Mouse (Mus musculus) bone marrow, adult 2 months (tissue): ENCODE data around the gene Cxcr5. TPM values are rescaled to one million over a fixed set of nuclear protein-coding genes. Genes with fewer than 3 reads are reported as not detected.
A peak's percentile ranks its signal among the peaks of the same experiment; 100 is the strongest.

ENCODE experiments used
- H3K27ac ChIP-seq: fragments of 200-500 bp; 2 replicates; pipeline ENCODE4 v1.5.1; 2012; ENCODE audit warnings: low read depth, mild to moderate bottlenecking, control low read depth, inconsistent platforms, low read length; ENCODE audit not compliant: control insufficient read depth, poor library complexity, insufficient read depth
- H3K4me1 ChIP-seq: fragments of 200-500 bp; 2 replicates; pipeline ENCODE4 v1.6.1; 2011; ENCODE audit warnings: low read length; ENCODE audit not compliant: control insufficient read depth, insufficient read depth
- H3K4me3 ChIP-seq: fragments of 200-500 bp; replicated peaks from 2 replicates; pipeline ENCODE3; 2011; ENCODE audit warnings: mild to moderate bottlenecking, low read depth, low read length, control low read depth; ENCODE audit not compliant: control insufficient read depth
- CTCF ChIP-seq: fragments of 200-500 bp; IDR thresholded peaks from 2 replicates; pipeline ENCODE4 v1.5.1; 2011; ENCODE audit warnings: low read length, control low read depth; ENCODE audit not compliant: control insufficient read depth, insufficient read depth
- POLR2A ChIP-seq: fragments of 200-500 bp; IDR thresholded peaks from 2 replicates; pipeline ENCODE4 v1.6.1; 2011; ENCODE audit warnings: low read depth, mild to moderate bottlenecking, control low read depth, low read length, borderline replicate concordance; ENCODE audit not compliant: control insufficient read depth
- WGBS: fragments of 180-500 bp; shearing (Covaris S2); methylation state at CpG from one replicate; pipeline ENCODE4 v1.1.7; 2018; 5-methylcytosine and 5-hydroxymethylcytosine counted together
- polyA plus RNA-seq: library from polyadenylated mRNA; stranded (reverse); fragments of >200 nt; gene quantifications from 2 replicates; pipeline ENCODE4 v1.2.4, GENCODE M21; 2011; ENCODE audit warnings: low replicate concordance; ENCODE audit not compliant: missing spikeins, insufficient read depth, insufficient read length

The Cxcr5 gene
- polyA plus RNA-seq, 1 experiment: 13.4 TPM

- no peak overlapping the region for H3K27ac ChIP-seq
- TF ChIP-seq POLR2A (no peak), CTCF (no peak)
- no peaks in the 10 kb centered on the region for H3K4me1 ChIP-seq
- no peak overlapping the region for H3K4me3 ChIP-seq
- 78% methylated on average over 10 of the region's 10 CpGs for WGBS
Observed at GRCm38 (mm10) chr9:44501206-44501879, 60.3 kb downstream of the Cxcr5 start.

DNA sequence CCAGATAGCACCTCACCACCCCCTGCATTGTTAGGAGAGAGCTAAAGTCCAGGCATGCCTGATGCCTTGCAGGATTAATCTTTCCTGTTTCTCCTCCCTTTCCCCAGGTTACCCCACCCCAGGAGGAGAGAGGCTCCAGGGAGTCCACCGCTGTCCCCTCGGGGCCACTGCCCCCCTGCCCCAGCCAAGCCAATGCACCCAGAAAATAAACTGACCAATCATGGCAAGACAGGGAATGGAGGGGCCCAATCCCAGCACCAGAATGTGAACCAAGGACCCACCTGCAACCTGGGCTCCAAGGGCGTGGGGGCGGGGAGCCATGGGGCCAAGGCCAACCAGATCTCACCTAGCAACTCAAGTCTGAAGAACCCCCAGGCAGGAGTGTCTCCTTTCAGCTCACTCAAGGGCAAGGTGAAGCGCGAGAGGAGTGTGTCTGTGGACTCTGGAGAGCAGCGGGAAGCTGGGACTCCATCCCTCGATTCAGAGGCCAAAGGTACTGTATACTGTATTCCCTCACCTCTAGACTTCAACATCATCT is 61.0 kb downstream of the Cxcr5 start:
- TF ChIP-seq CTCF (no peak), POLR2A (no peak)
- H3K4me3 ChIP-seq: no peak overlapping the region
- 84% methylated on average over 8 of the region's 8 CpGs for WGBS
- H3K27ac ChIP-seq: no peak overlapping the region; the same call in 1 of the 2 replicates
- no peaks in the 10 kb centered on the region for H3K4me1 ChIP-seq

DNA sequence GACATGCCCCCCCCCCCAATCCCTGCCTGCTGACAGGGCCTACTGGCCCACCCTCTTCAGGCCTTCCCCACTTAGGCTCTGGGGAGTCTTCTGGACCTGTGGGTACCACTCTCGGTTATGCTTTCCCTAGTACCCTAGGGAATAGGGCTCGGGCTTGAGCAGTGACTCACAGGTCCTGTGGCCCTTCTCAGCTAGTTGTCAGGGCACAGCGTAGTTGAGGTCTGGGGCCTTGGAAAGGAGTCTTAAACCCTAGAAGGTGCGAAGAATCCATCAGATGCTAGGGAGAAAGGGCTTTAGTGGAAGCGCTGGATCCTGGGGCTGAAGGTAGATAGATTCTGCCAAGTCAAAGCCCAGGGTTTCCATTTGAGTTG is 61.5 kb downstream of the Cxcr5 start:
- Histone ChIP-seq H3K27ac (no peak overlapping the region), H3K4me3 (no peak overlapping the region), H3K4me1 (no peaks in the 10 kb centered on the region; the same call in 1 of the 2 replicates)
- no peak for TF ChIP-seq CTCF
- no peak for TF ChIP-seq POLR2A
- 79% methylated on average over 5 of the region's 5 CpGs for WGBS

DNA sequence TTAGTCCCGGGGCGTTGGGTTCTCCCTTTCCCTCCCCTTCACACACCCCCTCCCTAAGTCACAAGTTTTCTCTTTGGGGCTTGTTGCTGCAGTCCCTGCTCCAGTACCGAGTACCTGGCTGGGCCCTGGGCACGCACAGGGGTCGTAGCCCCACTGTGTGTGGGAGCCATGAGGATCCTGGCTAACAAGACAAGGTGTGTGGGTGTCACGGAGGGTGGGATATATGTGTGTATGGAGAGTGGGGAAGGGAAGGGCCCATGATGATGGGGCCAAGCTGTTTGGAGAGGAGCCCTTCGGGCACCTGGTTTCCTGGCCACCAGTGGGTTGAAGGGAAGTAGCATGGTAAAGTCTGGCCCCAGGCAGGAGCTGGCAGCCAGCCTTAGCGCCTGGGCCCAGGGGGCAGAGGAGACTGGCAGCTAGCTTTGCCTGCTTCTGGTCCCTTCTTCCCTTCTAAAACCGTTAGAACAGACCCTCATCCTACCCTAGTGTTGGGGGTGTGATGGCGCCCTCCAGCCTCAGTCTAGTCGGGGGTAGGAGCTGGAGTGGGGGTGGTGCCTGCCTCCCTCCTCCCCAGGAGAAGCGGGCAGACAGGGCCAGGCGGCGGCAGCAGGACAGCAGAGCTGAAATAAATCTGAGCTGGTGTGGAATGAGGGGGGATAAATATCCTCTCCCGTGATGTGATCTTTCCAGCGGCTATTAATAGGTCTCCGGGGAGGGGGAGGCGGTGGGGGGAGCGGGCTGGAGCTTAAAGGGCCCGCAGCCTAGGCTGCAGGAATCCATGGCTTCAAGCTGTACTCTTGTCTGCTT is 62.1 kb downstream of the Cxcr5 start:
- Histone ChIP-seq H3K27ac (no peak overlapping the region), H3K4me3 (no peak overlapping the region), H3K4me1 (peaks cover 2% of the 10 kb centered on the region; the same call in 1 of the 2 replicates)
- WGBS: 51% methylated on average over 20 of the region's 20 CpGs
- TF ChIP-seq CTCF: no peak
- no peak for TF ChIP-seq POLR2A

- no peak overlapping the region for H3K27ac ChIP-seq
- TF ChIP-seq CTCF: peak; percentile 53
- TF ChIP-seq POLR2A: no peak
- H3K4me1 ChIP-seq: peaks cover 8% of the 10 kb centered on the region
- 2% methylated on average over 59 of the region's 59 CpGs for WGBS
- no peak overlapping the region for H3K4me3 ChIP-seq
Observed at GRCm38 (mm10) chr9:44498421-44499355, 63.0 kb downstream of the Cxcr5 start.

GRCm38 (mm10) chr9:44497624-44498377 is 63.9 kb downstream of the Cxcr5 start:
- TF ChIP-seq CTCF (no peak), POLR2A (no peak)
- 4% methylated on average over 11 of the region's 11 CpGs for WGBS
- H3K27ac ChIP-seq: no peak overlapping the region
- H3K4me1 ChIP-seq: peaks cover 8% of the 10 kb centered on the region
- no peak overlapping the region for H3K4me3 ChIP-seq

GRCm38 (mm10) chr9:44496803-44497461 is 64.7 kb downstream of the Cxcr5 start:
- TF ChIP-seq POLR2A: no peak
- TF ChIP-seq CTCF: no peak
- Histone ChIP-seq H3K27ac (no peak overlapping the region), H3K4me1 (peaks cover 8% of the 10 kb centered on the region), H3K4me3 (no peak overlapping the region)
- 68% methylated on average over 12 of the region's 12 CpGs for WGBS
